Mouse (Mus musculus) hindbrain, embryonic 13.5 days (tissue): ENCODE results near the gene Lman1l. TPM values are rescaled to one million over a fixed set of nuclear protein-coding genes. Genes with fewer than 3 reads are reported as not detected.

ENCODE experiments used
- ATAC-seq: fragments of 200-750 bp; cut with Nextera tagmentation; 2 replicates; pipeline ENCODE4 v1.8.0; 2017; ENCODE audit warnings: moderate TSS enrichment; ENCODE audit not compliant: low FRiP score
- H3K27ac ChIP-seq: fragments of 300-500 bp; sonication (generic); 2 replicates; pipeline ENCODE4 v1.5.1; 2015; ENCODE audit warnings: inconsistent platforms, mild to moderate bottlenecking, moderate library complexity
- H3K27me3 ChIP-seq: fragments of 300-500 bp; sonication (generic); 2 replicates; pipeline ENCODE4 v1.6.1; 2015; ENCODE audit warnings: mild to moderate bottlenecking, inconsistent platforms
- H3K36me3 ChIP-seq: fragments of 300-500 bp; sonication (generic); 2 replicates; pipeline ENCODE4 v1.6.1; 2015; ENCODE audit warnings: mild to moderate bottlenecking, inconsistent platforms
- H3K4me1 ChIP-seq: fragments of 300-500 bp; sonication (generic); replicated peaks from 2 replicates; pipeline ENCODE4 v1.6.1; 2015; ENCODE audit warnings: inconsistent platforms
- H3K4me2 ChIP-seq: fragments of 300-500 bp; sonication (generic); 2 replicates; pipeline ENCODE4 v1.6.1; 2015; ENCODE audit warnings: inconsistent platforms, mild to moderate bottlenecking, moderate library complexity
- H3K4me3 ChIP-seq: fragments of 300-500 bp; sonication (generic); 2 replicates; pipeline ENCODE4 v1.5.1; 2015; ENCODE audit warnings: mild to moderate bottlenecking, inconsistent platforms
- H3K9ac ChIP-seq: fragments of 300-500 bp; sonication (generic); 2 replicates; pipeline ENCODE4 v1.6.1; 2015; ENCODE audit warnings: mild to moderate bottlenecking, inconsistent platforms
- H3K9me3 ChIP-seq: fragments of 300-500 bp; sonication (generic); 2 replicates; pipeline ENCODE4 v1.6.1; 2016; ENCODE audit warnings: inconsistent platforms
- WGBS: fragments of 180-500 bp; shearing (Covaris S2); methylation state at CpG from one replicate; pipeline ENCODE4 v1.1.7; 2015; 5-methylcytosine and 5-hydroxymethylcytosine counted together
- polyA plus RNA-seq: library from polyadenylated mRNA; unstranded; fragments of >200 nt; fragmentation: Nextera tagmentation; extraction: Ambion mirVana; gene quantifications from 2 replicates; pipeline ENCODE4 v1.2.1, GENCODE M21; 2015

The Lman1l gene
- polyA plus RNA-seq, 1 experiment from 2014 or later: not detected

DNA sequence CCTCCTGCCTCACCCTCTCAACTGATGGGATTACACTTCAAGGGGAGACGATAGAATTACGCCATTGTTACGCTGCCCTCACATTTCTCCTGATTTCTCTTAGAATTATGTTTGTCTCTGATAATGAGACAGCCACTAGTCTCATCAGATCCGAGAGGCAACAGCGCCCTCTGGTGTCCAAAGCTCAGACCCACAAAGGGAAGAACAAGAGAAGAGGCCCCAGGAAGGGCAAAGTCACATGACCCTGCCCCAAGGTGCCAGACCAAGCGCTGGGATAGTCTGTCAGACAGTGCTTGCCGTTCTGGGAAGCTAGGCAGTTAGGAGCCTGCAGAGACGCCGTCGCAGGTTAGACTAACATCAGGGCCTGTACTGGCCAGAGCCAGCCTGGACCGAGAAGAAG is 35.2 kb upstream of the Lman1l start:
- Histone ChIP-seq H3K27ac (no peak overlapping the region), H3K4me3 (no peak overlapping the region), H3K9ac (peak overlapping the region; percentile 58; the same call in 1 of the 2 replicates), H3K4me1 (peaks cover 21% of the 10 kb centered on the region), H3K4me2 (peak overlapping the region; percentile 41), H3K9me3 (no peaks in the 10 kb centered on the region), H3K27me3 (peaks cover 17% of the 10 kb centered on the region; the same call in 1 of the 2 replicates), H3K36me3 (no peaks in the 10 kb centered on the region)
- ATAC-seq: peak; percentile 79
- WGBS: 2% methylated on average over 11 of the region's 11 CpGs

DNA sequence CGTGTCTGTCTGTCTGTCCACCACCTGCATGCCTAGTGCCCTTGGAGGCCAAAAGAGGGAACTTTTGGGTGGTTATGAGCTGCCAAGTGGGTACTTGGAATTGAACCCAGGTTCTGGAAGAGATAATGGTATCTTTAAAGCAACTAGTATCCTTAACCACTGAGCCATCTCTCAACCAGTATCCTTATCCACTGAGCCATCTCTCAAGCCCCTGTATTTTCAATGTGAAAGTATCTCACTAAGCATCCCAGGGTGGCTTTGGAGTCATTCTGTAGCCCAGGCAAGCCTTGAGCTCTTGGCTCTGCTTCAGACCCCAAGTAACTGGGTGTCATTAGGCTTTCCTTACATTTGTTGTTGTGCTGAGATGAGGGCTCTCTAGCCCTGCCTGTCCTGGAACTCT is 34.4 kb upstream of the Lman1l start:
- ATAC-seq: no peak
- H3K4me3 ChIP-seq: no peak overlapping the region
- peaks cover 17% of the 10 kb centered on the region; the same call in 1 of the 2 replicates for H3K27me3 ChIP-seq
- H3K9me3 ChIP-seq: no peaks in the 10 kb centered on the region
- no peak overlapping the region for H3K4me2 ChIP-seq
- no peak overlapping the region for H3K27ac ChIP-seq
- no peaks in the 10 kb centered on the region for H3K36me3 ChIP-seq
- no peak overlapping the region for H3K9ac ChIP-seq
- peaks cover 26% of the 10 kb centered on the region for H3K4me1 ChIP-seq
- WGBS: 95% methylated on average over 1 of the region's 1 CpGs

DNA sequence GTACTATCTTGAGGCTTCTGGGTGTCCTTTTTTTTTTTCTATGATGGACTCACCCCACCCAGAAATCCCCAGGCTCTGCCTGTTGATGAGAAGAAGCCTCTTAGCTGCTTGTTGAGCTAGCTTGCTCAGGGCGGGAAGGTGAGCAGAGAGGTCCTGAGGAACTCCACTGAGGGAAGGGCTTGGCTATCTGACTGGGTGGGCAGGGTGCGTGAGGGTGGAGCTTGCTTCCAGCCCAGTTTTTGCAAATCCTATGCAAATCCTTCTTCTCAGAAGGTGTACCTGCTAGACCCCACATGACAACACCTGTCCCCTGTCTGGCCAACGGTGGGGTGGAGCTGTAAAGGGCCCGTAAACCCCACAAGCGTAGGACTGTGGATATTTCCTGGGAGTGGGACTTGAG is 32.7 kb upstream of the Lman1l start, which contains the start of gene Csk:
Csk (minus strand) TSS at position 349 of the 400 bp plus-strand sequence.
- H3K27ac ChIP-seq: no peak within 1 kb of the TSS
- peaks cover 26% of the 10 kb centered on the region for H3K4me1 ChIP-seq
- no peaks in the 10 kb centered on the region for H3K9me3 ChIP-seq
- ATAC-seq: no peak
- 51% methylated on average over 5 of the region's 5 CpGs for WGBS
- peaks cover 17% of the 10 kb centered on the region; the same call in 1 of the 2 replicates for H3K27me3 ChIP-seq
- H3K36me3 ChIP-seq: no peaks in the 10 kb centered on the region
- no peak within 1 kb of the TSS for H3K4me3 ChIP-seq
- peak within 1 kb of the TSS; percentile 29; the same call in 1 of the 2 replicates for H3K9ac ChIP-seq
- no peak within 1 kb of the TSS for H3K4me2 ChIP-seq

DNA sequence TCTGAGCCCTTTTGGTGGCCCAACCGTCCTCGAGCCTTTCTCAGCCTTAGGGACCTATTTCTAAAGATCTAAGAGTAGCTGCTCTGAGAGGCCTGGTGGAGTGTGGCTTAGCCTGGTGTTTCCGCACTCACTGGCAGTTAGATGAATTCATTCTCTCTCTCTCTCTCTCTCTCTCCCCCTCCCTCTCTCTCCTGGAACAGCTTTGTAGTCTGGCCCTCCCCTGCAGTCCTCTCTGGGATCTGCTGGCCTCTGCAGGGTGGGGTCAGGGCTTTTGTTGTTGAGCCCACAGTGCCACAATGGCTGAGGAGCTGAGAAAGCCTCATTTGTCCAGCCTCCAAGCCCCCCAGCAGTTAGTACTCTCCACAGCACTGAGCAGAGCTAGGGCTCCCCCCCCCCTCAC is 32.3 kb upstream of the Lman1l start:
- Histone ChIP-seq H3K9me3 (no peaks in the 10 kb centered on the region), H3K27ac (no peak overlapping the region), H3K27me3 (peaks cover 17% of the 10 kb centered on the region; the same call in 1 of the 2 replicates), H3K9ac (0 out of 2 replicates have a peak overlapping the region, but pooled peaks have one; percentile 10), H3K36me3 (no peaks in the 10 kb centered on the region), H3K4me2 (no peak overlapping the region), H3K4me1 (peaks cover 26% of the 10 kb centered on the region), H3K4me3 (no peak overlapping the region)
- 10% methylated on average over 3 of the region's 3 CpGs for WGBS
- ATAC-seq: no peak

DNA sequence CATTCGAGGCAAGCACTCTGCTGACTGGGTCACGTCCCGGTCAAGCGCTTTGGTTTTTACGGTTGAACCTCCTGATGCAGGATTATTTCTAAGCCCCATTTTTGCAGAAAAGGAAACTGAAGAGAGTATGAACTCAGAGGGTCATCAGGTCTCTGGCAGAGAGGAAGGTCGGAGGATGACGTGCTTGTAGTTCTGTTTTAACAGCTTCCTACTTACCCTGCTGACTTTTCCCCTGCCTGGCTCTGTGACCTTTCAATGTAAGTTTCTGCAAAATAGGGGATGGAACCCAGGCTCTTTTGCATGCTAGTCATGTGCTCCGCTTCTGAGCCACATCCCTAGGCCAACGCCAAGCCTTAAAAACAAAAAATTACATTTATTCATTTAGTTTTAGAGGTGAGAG is 31.8 kb upstream of the Lman1l start:
- Histone ChIP-seq H3K9ac (no peak overlapping the region), H3K4me2 (no peak overlapping the region)
- 65% methylated on average over 9 of the region's 9 CpGs for WGBS

DNA sequence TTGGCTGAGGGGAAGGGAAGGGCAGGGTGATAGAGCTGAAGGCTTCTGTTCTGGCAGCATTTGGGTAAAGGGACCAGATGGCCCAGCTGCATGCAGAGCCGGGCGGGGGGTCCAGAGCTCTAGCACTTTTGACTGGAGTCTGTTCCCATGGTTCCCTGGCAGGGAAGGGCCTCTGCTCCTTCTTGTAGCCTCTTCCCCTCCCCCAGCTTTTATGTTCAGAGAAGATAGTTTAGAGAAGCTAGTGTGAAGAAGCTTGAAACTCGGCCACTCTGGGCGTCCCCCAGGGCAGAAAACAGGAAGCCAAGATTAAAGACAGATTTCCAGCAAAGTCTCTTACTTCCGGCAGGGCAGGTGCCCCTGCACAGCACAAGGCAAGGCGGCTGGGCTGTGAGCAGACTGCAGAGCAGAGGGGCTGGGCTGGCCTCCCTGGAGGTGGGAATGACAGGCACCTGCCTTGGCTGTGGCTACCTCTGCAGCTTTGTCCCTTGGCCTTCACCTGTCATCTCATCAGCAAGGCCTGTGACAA is 30.3 kb upstream of the Lman1l start:
- Histone ChIP-seq H3K9ac (peak overlapping the region; percentile 55; the same call in 1 of the 2 replicates), H3K4me1 (peaks cover 25% of the 10 kb centered on the region), H3K4me2 (no peak overlapping the region), H3K9me3 (no peaks in the 10 kb centered on the region), H3K27ac (0 out of 2 replicates have a peak overlapping the region, but pooled peaks have one; percentile 13), H3K36me3 (no peaks in the 10 kb centered on the region), H3K4me3 (no peak overlapping the region), H3K27me3 (peaks cover 17% of the 10 kb centered on the region; the same call in 1 of the 2 replicates)
- WGBS: 35% methylated on average over 6 of the region's 6 CpGs
- no peak for ATAC-seq

More for the DNA sequence above, 31.8 kb upstream of the Lman1l start:
- H3K4me3 ChIP-seq: no peak overlapping the region
- H3K9me3 ChIP-seq: no peaks in the 10 kb centered on the region
- H3K27ac ChIP-seq: no peak overlapping the region
- no peaks in the 10 kb centered on the region for H3K36me3 ChIP-seq
- H3K27me3 ChIP-seq: peaks cover 17% of the 10 kb centered on the region; the same call in 1 of the 2 replicates
- H3K4me1 ChIP-seq: peaks cover 26% of the 10 kb centered on the region
- no peak for ATAC-seq

DNA sequence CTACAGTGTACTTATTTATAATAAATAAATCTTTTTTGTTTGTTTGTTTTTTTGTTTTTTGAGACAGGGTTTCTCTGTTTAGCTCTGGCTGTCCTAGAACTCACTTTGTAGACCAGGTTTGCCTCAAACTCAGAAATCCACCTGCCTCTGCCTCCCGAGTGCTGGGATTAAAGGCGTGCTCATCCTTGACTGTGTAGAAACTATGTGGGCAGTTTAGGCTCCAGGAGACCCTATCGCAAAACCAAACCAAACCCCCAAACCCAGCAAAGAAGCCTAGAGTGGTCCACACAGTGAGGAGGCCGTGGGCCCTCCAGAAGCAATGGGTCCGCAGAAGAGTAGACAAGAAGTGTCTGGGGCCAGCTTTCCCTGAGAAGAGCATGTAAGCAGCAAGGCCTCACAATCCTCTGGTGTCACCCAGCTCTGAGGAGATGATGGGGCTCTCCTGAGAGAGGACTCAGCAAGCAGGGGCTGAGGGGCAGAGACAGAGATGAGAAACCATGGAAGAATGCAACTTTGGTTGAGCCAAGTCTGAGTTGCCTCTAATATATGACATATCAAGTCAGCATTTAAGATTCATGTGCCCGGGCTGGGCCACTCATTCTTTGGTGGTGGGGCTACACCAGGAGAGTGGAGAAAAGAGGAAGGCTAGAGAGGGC is 29.7 kb upstream of the Lman1l start:
- Histone ChIP-seq H3K36me3 (no peaks in the 10 kb centered on the region), H3K4me3 (no peak overlapping the region), H3K9me3 (no peaks in the 10 kb centered on the region), H3K27me3 (peaks cover 17% of the 10 kb centered on the region; the same call in 1 of the 2 replicates), H3K4me1 (peaks cover 27% of the 10 kb centered on the region), H3K27ac (no peak overlapping the region), H3K4me2 (no peak overlapping the region), H3K9ac (no peak overlapping the region)
- no peak for ATAC-seq
- 97% methylated on average over 6 of the region's 6 CpGs for WGBS

DNA sequence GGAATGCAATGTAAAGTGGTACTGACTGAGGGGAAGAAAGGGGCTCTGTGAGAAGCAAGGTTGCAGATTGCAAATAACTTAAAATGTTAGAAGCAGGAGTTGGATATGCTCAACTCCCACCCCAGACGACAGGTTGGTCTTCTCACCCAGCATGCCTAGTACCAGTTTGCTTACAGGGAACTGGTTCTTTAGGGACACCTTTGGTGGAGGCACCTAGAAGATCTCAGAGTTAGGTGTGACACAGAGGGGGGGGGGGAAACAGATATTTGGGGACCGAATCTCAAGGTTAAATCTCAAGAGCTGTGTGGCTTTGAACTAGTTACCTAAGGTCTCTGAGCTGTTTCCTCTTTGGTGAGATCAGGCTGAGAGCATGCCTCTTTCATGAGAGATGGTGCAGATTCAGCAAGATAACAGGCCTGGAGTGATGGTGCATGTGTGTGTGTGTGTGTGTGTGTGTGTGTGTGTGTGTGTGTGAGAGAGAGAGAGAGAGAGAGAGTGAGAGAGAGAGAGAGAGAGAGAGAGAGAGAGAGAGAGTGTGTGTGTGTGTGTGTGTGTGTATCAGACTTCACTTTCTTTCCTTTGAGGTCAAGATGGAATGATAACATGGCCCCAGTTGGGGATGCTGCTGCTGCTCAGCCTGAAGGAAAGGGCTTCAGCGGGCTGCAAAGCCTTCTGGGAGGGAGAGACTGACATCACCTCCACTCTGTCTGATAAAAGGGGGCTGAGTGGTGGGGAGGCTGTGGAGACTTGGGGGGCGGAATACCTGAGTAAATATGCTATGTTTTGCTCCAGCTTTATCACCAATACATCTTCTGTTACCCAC is 26.9 kb upstream of the Lman1l start:
- Histone ChIP-seq H3K9me3 (no peaks in the 10 kb centered on the region), H3K36me3 (no peaks in the 10 kb centered on the region; the same call in 1 of the 2 replicates), H3K27ac (no peak overlapping the region), H3K4me3 (no peak overlapping the region), H3K9ac (no peak overlapping the region), H3K4me1 (peaks cover 37% of the 10 kb centered on the region), H3K27me3 (no peaks in the 10 kb centered on the region), H3K4me2 (no peak overlapping the region)
- ATAC-seq: no peak
- 86% methylated on average over 4 of the region's 4 CpGs for WGBS

DNA sequence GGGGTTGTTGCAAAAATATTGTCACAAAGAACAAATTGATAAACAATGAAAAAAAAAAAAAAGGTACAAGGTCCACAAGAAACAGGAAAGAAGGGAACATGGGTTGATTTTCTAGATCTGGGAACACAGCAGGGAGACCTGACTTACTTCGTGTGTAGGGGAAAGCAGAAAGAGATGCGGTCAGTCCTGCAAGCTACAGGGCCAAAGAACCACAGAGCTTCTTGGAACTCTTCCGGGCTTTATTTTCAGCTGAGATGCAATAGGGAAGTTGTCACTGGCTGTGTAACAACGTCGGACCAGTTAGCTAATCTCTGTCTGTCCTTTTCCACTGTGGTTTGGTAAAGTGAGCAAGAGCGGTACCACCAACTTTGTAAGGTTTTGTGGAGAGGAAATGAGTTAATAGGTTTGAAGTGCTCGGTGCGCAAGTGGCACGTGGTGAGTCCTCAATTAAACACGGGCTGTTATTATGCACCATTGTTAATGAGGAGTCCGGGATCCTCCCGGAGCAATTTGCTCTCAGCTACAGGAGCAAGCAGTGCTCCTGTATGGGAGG is 26.1 kb upstream of the Lman1l start:
- WGBS: 74% methylated on average over 12 of the region's 12 CpGs
- no peak overlapping the region for H3K4me2 ChIP-seq

DNA sequence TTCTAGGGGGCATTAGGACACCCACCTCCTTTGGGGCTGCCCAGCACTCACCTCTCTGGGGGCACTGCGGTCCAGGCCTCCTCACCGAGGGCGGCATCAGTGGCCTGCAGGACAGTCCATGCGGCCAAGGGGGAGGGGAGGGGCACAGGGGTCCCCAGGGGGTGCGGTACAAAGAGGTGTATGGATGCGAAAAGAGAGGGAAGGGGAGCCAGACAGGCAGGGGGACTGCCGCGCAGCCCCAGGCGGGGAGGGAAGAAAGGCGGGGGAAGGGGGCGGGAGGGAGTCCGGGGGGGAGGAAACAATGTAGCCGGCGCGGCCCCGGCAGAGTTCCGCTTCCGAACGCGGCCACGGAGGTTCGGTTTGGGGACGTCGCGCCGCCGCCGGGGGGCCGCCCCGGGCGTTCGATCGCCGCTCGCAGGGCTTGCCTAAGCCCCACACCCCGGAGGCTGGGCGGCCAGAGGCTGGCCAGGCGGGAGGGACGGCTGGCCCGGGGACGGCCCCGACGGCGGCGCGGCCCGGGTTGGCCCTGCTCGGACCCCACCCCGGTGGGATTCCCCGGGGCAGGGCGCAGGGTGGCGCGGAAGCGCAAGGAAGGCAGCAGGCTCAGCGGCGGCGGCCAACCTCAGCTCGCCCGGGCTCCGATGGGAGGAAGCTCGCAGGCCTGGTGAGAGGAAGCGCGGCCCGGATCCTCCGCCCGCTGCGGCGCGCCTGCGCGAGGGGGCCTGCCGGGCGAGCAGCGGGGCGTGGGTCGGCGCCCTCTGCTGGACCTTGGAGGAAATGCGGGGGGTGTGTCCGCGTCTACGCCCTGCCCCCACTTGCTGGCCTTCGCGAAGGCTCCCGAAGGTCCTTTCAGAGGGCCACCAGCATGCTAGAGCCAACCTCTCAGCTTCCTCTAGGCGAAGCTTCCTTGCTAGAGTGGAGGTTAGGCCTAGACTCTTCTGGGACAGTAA is 24.6 kb upstream of the Lman1l start:
- H3K27me3 ChIP-seq: no peaks in the 10 kb centered on the region
- peak; percentile 90 for ATAC-seq
- WGBS: under 1% methylated on average over 72 of the region's 85 CpGs
- peak overlapping the region; percentile 97 for H3K27ac ChIP-seq
- H3K4me3 ChIP-seq: peak overlapping the region; percentile 96
- H3K36me3 ChIP-seq: peaks cover 11% of the 10 kb centered on the region
- H3K4me1 ChIP-seq: peaks cover 49% of the 10 kb centered on the region
- H3K9ac ChIP-seq: peak overlapping the region; percentile 99
- H3K9me3 ChIP-seq: no peaks in the 10 kb centered on the region
- H3K4me2 ChIP-seq: peak overlapping the region; percentile 98

More for the DNA sequence above, 26.1 kb upstream of the Lman1l start:
- Histone ChIP-seq H3K27ac (no peak overlapping the region), H3K9me3 (no peaks in the 10 kb centered on the region), H3K36me3 (peaks cover 9% of the 10 kb centered on the region), H3K4me3 (no peak overlapping the region), H3K4me1 (peaks cover 46% of the 10 kb centered on the region), H3K27me3 (no peaks in the 10 kb centered on the region), H3K9ac (no peak overlapping the region)
- ATAC-seq: no peak

DNA sequence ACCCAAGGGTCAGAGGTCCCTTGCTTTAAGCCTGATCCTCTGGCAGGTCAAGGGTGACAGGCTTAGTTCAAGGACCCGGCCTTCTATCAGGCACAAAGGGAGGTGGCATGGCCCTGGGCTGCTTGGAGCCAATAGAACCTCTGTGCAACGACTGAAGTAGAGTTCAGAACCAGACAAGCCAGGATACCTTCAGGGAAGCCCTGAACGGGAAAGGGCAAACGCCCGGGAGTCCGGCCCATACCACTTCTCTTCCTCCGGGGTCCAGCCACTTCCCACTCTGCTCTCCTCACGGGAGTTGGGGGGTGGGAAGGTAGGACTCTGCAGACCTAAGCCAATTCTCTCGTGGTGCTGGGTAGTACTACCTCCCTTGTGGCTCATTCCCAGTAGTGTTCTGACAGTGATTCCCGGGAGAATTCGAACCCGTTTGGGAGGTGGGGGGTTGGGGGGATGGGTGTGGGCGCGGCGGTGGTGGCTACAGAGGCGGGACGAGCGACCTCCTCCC is 23.9 kb upstream of the Lman1l start:
- no peaks in the 10 kb centered on the region for H3K27me3 ChIP-seq
- WGBS: under 1% methylated on average over 18 of the region's 18 CpGs
- H3K4me2 ChIP-seq: peak overlapping the region; percentile 98
- no peaks in the 10 kb centered on the region for H3K9me3 ChIP-seq
- H3K9ac ChIP-seq: peak overlapping the region; percentile 99
- peak overlapping the region; percentile 97 for H3K27ac ChIP-seq
- peak overlapping the region; percentile 96 for H3K4me3 ChIP-seq
- H3K36me3 ChIP-seq: peaks cover 11% of the 10 kb centered on the region
- H3K4me1 ChIP-seq: peaks cover 56% of the 10 kb centered on the region
- peak; percentile 34 for ATAC-seq
